Mouse (Mus musculus): ENCODE measurements around the gene Acsf3.

GRCm38 (mm10) chr8:122752111-122752721 is 23.1 kb upstream of the Acsf3 start:
- no peak for TF ChIP-seq GATA1 (IDR thresholded peaks at IDR 0.05; ENCODE audit: low read length)
- no peak for TF ChIP-seq TAL1 (IDR thresholded peaks at IDR 0.05; ENCODE audit: low read length)
